Mouse (Mus musculus): ENCODE measurements around the gene Musk.
A peak's percentile ranks its signal among the peaks of the same experiment; 100 is the strongest.

Musk gene

DNA sequence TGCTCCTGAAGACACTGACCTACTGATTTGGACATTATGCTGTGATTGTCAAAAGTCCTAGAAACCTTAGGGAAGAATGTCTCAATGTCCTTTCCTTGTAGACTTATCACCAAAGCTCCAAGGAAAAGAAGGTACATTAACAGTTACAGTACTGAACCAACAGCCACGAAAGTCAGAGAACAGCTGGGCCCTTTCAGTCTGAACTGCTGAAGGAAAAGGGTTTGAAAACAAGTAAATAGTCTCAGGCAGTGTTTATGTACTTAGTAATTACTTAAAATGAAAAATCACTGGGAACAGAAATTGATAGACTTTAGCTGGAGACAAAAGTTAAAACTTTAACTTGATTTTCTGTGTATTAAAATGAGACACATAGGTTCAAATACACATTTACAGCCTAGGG is 27.6 kb downstream of the Musk start:
- no peak for DNase-seq (ENCODE audit: extremely low read depth, insufficient read length, low spot score)

DNA sequence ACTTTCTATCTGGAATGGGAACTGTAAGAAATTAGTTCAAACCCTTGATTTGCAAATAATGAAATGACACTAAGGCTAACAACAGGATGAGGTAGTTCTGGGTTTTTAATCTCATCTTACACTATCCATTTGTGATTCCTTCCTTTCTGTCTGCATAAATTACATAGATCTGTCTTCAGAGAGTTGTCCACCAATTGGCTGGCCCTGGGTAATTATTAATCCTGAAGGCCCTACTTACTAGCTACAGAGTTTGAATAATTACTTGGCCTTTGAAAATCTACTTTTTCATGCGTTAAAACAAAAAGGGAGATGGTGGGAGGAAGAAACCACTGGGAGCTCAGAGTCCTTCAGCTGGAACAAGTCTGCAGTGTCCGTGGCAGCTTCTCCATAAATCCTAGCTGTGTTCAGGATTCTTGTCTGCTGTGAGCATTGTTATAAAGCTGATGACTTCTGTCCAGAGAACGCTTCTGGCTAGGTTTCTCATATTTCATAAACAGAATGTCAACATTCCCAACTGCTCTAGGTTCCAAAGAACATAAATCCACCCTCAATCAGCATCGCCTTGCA is 29.3 kb downstream of the Musk start:
- no peak for DNase-seq (ENCODE audit: extremely low read depth, insufficient read length, low spot score)

DNA sequence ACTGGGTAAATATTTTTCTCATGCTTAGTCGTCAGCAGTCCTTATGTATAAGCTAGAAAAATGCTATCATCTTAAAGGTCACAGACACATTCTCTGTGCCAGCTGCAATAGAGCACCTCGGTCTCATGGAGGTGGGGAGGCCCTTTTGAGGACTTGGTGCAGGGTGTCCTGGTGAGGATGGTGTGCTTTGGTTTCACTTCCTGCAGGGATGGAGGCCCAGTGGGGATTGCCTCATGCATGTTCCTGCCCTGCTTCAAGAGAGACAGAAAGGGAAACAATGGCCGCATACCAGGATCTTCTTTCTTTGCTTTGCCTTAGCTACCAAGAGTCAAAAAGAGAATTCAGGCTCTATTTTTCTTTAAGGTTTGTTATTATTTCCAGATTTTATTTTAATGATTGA is 31.8 kb downstream of the Musk start:
- DNase-seq (ENCODE audit: extremely low read depth, insufficient read length, low spot score) = no peak

DNA sequence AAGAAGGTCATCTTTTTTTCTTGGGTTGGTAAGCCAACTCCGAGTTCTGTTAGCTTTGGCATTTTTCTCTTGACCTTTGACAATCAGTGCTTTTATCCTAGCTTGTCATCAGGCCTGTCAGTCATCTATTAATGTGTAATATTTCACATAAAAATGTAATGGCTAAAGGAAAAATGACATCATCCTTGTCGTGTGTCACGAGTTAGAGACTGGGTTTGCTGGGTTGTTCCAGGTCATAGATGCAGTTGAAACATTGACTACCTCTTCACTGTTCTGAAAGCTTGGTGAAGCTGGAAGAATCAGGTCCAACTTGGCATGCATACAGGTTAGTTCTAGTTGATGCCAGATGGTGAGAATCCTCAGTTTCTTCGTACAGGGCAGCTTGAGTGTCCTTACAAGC is 34.5 kb downstream of the Musk start:
- no peak for DNase-seq (ENCODE audit: extremely low read depth, insufficient read length, low spot score)

DNA sequence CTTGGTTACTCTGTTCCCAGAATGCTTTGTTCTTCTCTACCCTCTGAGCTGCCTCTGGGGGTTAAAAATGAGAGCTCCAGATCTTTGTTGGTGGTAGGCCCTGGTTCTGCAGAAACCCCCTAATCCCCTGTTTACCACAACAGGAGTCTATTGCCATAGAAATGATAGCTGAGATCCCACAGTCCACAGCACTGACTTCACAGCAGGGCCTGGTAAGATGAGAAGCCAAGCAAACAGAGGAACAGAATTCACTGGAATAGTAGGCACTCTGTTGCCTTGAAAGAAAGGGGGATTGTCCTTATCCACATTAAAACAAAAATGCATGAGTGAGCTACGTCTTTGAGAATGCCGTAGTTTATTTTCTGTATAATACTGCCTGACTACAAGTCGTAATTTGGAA is 41.0 kb downstream of the Musk start:
- DNase-seq (ENCODE audit: extremely low read depth, insufficient read length, low spot score) = no peak

DNA sequence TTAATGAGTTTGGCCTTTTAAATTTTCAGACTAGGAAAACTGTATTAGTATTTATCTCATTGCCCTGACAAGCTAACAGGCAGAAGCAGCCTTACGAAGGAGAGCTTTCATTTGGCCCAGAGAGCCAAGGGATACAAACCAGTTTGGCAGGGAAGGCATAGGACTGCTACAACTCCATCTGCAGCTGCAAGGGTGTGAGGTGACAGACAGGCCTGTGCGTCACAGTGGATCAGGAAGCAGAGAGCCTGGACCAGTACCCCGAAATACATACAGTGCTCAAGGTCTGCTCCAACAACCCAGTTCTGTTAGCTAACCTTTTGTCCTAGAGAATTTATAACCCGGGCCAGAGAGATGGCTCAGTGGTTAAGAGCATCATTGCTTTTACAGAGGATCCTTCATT is 42.5 kb downstream of the Musk start:
- no peak for DNase-seq (ENCODE audit: extremely low read depth, insufficient read length, low spot score)

DNA sequence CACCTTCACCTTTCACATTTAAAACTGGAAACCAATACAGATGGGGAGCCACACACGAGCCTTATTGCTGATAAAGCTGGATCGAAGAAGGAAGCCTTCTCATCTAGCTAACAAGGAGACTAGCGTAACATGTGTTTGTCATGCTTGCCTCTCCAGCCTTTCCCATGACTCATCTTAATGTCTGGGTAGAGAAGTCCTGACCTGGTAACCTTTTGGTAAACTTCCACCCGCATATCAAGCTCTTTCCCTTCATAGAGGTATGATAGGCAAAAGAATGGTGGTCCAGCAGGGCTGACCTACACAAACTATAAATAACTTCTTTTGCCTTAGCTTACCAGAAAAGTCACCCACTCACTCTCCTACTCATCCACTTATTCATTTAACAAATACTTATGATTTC is 44.3 kb downstream of the Musk start:
- DNase-seq (ENCODE audit: extremely low read depth, insufficient read length, low spot score) = no peak

DNA sequence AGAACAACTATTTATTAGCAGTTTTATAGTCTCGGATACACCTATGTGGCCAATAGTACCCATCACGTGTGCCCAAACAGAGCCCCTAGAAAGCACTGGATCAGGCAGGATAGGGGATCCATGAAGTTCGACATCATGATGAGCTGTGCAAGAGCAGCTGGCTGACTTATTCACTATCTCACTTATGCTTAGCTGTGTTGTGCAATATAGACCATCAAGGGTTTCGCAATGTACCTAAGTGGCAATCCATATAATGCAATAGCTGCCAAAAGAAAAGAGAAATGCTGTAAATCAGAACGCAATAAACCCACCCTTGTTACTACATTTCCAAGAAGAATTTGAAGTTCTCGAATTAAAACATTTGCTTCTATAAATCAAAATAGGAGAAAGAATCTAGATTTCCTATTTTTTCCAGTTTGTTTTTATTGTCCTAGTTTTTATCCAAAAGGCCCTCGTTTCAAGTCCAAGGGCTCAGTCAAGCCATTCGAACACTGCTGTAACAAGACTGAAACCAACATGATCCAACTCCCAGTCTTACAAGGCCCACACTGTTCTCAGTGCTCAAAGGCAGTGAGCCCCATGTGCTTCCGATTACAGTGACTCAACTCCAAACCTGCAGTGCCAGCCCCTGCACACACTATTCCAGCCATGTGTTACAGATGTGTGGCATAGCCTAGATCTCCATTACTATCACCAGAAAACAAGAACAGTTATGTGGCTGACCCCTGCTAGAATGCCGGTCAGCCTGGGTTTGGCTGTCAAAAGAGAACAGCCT is 45.3 kb downstream of the Musk start:
- no peak for DNase-seq (ENCODE audit: extremely low read depth, insufficient read length, low spot score)

DNA sequence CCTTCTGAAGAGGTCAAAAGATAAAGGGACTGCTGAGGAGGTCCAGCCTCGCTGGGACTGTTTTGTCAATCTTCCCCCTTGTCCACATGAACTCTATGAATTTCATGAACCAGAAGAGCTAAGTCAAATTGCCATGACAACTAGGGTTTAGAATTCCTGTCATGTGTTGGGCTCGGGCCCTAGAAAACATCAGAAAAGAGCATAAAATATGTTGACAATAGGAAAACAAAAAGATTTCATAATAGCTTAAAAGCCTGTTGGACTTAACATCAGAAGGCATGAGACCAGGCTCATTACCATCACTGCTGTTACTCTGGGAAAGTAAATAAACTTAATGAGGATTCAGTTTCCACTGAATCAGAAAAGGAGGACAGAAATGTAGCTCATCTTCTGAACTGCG is 46.6 kb downstream of the Musk start:
- DNase-seq (ENCODE audit: extremely low read depth, insufficient read length, low spot score) = no peak

DNA sequence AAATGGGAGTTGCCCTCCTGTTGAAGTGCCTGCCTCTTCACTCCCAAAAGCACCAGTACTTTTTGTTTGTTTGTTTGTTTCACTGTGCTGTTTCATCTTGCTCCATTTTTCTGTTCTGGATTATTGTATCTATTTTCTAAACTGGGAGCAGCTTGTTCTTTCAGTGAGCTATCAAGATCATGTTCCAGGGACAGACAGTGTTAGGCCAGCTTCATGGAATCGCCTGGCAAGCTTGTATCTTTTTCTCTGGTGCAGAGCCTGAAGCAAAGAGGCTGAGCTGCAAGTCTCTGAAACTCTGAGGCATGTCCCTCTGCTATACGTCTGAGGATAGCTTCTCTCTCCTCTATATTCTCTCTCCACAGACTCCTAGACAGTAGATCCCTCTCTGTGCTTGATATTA is 50.5 kb downstream of the Musk start:
- no peak for DNase-seq (ENCODE audit: extremely low read depth, insufficient read length, low spot score)

DNA sequence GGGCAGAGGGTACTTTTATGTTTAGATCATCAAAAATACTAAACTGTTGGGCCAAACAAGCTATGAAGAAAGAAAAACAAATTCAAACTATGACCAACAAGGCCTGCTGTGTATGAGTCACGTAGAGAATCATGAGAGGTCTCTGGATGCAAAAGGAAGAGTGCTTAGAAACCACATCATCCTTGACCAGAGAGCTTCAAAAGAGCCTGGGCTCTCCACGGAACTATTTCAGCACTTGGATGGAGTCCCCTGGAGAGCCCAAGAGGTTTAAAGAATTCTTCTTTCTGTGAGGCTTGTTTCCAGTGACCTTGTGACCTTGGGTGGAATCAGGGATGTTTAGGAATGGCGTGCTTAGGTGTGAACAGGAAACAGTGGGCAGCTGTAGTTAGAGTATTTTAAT is 53.5 kb downstream of the Musk start:
- peak; percentile 70 for DNase-seq (ENCODE audit: extremely low read depth, insufficient read length, low spot score)

DNA sequence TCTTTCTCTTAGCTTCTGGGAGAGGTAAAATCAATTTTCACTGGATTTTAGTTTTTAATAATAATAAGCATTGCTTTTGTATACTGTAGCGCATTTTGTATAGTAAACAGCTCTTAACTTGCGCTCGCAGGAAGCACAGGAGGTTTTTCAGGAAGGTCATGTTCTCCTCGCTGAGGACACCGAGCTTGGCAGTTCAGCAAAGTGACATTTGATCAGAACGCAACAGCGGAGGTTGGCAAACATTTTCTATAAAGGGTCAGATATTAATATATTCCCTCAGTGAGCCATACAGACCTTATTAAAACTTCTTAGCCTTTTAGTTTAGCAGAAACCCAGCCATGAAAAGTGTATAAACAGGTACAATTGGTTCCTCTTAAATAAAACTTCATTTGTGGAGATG is 64.4 kb downstream of the Musk start:
- DNase-seq (ENCODE audit: extremely low read depth, insufficient read length, low spot score) = no peak

DNA sequence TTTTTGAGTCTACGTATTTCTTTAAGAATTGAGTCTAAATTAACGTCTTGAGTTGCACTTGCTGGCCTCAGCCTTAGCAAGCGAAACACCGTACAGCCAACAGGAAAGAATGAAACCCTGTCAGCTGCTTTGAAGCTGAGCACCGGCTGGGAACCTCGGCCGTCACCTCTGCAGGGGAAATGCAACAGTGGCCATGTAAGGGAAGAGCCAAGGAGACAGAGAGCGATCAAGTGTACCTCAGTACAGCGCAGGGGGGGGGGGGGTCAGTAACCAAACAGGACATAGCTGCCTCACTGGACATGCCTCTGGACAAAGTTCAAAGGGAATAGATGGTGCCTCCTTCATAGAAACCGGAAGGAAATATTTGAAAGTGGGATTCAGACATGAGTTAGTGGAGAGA is 65.4 kb downstream of the Musk start:
- no peak for DNase-seq (ENCODE audit: extremely low read depth, insufficient read length, low spot score)

DNA sequence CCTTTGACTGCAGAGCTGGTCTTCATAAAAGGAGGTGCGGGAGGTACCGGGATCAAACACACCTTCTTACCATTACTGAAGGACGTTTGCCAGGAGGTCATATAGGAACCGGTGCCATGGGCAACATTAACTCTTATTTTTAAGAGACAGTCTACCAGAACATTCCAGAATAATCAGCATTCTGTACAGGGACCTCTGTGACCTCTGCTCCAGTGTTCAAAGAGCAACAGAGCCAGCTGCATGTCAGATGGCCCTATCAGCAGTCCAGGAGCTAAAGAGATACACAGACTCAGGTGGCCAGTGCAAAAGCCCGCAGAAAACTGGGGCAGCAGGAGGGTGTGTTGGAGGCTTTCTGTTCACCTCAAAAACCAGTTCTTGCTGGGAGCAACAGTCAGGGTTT is 65.8 kb downstream of the Musk start:
- no peak for DNase-seq (ENCODE audit: extremely low read depth, insufficient read length, low spot score)

DNA sequence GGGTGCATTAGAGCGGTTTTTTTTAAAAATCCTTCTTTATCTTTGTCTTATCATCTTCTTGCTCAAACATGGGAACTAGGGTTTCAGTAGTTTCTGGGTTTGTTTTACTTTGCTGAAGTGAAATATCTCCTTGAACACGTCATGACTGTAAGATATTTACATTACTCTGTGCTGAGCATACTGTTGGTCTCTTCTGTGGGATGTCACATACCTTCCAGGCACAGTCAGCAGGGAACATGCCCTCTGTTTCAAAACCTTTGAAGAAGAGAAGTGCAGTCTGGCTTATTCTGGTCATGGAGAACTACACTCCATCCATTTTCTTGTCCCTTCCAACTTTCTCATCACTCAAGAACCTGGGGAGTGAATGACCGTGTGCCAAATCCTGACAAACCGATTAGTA is 73.2 kb downstream of the Musk start:
- peak; percentile 29 for DNase-seq (ENCODE audit: extremely low read depth, insufficient read length, low spot score)

DNA sequence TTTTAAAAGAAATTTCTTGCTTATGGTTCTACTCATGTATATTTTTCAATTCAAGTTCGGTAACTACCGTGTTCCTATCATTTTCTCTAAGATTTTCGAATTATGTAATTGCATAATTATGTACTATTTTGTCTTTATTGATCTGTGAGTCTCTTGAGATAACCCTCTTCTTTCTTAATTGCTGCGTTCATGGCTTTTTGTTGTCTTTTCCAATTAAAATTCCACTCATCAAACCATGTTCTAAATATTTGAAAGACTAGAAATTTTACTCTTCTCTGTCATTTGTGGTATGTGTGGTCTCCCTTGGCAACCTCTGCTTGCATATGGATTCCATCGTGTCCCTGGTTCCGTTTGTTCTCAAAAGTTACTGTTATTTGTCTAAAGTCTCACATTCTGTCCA is 79.6 kb downstream of the Musk start:
- no peak for DNase-seq (ENCODE audit: extremely low read depth, insufficient read length, low spot score)

DNA sequence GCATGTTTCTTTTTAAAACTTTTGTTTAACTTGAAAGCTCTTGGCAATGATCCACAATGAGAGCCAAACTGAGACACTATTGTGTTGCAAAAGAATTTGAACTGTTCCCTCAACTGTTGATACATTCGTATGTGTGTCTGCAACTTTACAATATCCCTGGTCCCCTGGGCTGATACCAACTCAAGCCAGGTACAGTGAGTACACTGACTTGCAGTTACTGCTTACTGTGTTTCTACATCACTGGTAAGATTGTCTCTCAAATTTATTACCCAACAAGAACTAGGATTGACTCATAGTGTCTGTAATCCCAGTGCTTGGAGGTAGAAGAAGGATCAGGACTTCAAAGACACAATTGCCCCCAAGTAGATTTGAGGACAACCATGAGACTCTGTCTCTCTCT is 85.3 kb downstream of the Musk start:
- no peak for DNase-seq (ENCODE audit: extremely low read depth, insufficient read length, low spot score)

DNA sequence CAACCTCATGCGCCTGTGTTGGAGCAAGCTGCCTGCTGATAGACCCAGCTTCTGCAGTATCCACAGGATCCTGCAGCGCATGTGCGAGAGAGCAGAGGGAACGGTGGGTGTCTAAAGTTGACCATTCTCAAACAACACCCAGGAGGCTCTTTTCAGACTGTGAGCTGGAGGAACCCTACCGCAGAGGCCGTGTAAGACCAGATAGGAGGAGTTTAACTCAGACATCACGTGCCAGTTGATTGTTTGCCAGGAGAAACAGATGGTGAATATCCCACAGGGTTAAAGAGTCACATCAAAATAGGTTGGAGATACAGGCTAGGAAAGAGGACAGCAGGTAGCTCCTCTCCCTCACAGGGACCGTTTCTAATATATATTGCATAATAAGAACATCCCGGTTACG is 87.8 kb downstream of the Musk start:
- peak; percentile 7 for DNase-seq (ENCODE audit: extremely low read depth, insufficient read length, low spot score)

DNA sequence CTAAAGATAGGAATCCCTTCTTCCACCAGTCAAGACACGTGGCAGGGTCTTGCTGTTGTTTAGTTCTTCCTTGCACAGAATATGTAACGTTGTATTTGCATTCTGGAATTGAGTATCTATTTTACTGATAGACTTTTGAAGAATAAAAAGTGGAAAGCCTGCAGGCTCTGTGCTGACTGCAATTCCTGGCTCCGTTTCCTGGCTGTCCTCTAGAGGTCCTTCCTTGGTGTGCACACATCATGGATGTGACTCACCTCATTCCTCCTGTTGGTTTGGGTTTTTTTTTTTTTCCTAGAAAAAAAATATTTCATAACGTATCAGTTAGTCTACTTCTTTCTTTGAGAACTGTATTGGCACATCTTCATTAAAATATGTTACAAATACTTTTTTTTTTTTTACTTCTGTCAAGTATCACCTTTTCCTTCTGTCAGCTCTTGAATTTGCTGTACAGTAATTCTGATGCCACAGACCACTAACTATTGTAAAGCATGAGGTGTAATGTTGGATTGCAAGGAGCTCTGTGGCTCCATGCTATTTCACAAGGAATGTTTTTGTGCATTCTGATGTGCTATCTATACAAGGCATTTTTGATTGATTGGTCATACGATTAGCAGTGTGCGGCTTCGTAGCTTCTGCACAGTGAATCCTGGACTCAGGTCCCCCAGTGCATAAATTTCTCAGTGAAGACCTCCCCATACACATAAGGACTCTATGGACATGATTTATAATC is 88.5 kb downstream of the Musk start:
- peak; percentile 65 for DNase-seq (ENCODE audit: extremely low read depth, insufficient read length, low spot score)

DNA sequence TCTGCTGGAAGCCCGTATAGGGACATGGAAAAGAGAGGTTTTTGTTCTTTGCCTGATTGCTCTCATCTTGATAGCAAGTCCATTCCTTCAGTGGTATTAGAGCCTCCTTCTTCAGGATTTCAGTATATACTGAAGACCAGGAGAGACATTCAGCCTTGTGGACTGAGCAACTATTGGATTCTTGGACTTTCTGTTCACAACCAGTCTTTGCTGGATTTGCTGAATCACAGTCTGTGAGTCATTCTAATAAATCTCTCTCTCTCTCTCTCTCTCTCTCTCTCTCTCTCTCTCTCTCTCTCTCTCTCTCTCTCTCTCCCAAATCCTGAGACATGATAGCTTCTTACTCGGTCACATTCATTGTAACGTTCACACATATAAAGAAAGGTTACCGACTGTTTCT is 93.4 kb downstream of the Musk start:
- peak; percentile 53 for DNase-seq (ENCODE audit: extremely low read depth, insufficient read length, low spot score)

DNA sequence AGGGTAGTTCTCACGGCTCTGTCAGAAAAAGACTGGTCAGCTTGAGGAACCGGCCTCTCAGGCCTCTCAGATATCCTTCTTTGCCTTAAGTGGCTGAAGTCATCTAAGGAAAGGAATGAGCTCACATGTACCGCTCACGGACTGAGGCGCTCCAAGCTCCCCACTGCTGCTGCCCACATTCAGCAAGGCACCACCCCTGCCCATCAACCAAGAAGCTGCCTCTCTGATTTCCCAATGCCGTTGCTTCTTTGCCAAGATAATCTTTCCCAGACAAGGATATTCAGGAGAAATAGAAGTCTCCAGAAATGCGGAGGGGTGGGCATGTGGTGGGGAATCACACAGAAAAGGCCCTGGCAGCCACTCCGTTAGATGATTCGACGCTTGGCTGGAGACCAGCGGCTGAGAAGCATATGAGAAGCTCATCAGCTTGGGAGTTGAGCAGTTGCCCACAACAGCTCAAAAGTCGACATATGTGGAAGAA is 115.1 kb downstream of the Musk start:
- peak; percentile 76 for DNase-seq (ENCODE audit: extremely low read depth, insufficient read length, low spot score)

DNA sequence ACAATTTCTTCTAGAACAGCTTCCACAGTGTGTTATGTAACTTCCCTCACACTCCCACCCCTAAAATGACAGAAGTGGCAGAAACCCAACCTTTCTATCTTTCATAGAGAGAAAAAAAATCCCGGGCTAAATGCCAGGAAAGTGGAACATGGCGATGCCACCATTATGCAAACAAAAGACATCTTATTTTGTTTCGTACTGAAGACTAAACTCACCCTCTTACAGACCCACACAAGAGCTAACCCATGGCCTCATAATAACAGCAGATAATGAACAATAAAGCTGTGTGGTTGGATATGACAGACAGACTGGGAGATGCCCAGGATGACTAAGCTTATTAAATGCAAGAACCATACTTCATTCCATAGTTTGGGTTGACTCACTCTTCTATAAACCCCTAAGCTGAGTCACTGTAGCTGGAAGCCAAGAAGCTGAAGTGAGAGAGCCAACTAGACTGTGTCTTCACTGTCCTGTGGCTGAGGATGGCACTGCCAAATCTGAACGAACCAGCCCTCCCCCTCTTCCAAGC is 116.3 kb downstream of the Musk start:
- peak; percentile 83 for DNase-seq (ENCODE audit: extremely low read depth, insufficient read length, low spot score)
